Mouse (Mus musculus) hindbrain, postnatal 0 days (tissue): ENCODE results near the gene Tnk2. TPM values are rescaled to one million over a fixed set of nuclear protein-coding genes. Genes with fewer than 3 reads are reported as not detected.

ENCODE experiments used
- ATAC-seq: fragments of 200-750 bp; cut with Nextera tagmentation; 2 replicates; pipeline ENCODE4 v1.8.0; 2017; ENCODE audit warnings: mild to moderate bottlenecking, moderate TSS enrichment, moderate library complexity
- DNase-seq: peaks from one replicate; pipeline ENCODE4 v3.0.0-alpha.2; 2015; ENCODE audit warnings: low spot score
- H3K27ac ChIP-seq: fragments of 300-500 bp; sonication (generic); 2 replicates; pipeline ENCODE4 v1.5.1; 2014; ENCODE audit warnings: mild to moderate bottlenecking
- H3K27me3 ChIP-seq: fragments of 300-500 bp; sonication (generic); 2 replicates; pipeline ENCODE4 v1.6.1; 2014; ENCODE audit warnings: low read length, mixed read lengths; ENCODE audit not compliant: insufficient read depth
- H3K36me3 ChIP-seq: fragments of 300-500 bp; sonication (generic); 2 replicates; pipeline ENCODE4 v1.6.1; 2014; ENCODE audit warnings: low read length, mixed read lengths; ENCODE audit not compliant: insufficient read depth
- H3K4me1 ChIP-seq: fragments of 300-500 bp; sonication (generic); 2 replicates; pipeline ENCODE4 v1.6.1; 2014; ENCODE audit warnings: antibody characterized with exemption, low read length, mixed read lengths; ENCODE audit not compliant: insufficient read depth
- H3K4me2 ChIP-seq: fragments of 300-500 bp; sonication (generic); 2 replicates; pipeline ENCODE4 v1.6.1; 2014; ENCODE audit warnings: low read depth, mild to moderate bottlenecking, low read length, moderate library complexity, mixed read lengths
- H3K4me3 ChIP-seq: fragments of 300-500 bp; sonication (generic); 2 replicates; pipeline ENCODE4 v1.5.1; 2014; ENCODE audit warnings: low read length
- H3K9ac ChIP-seq: fragments of 300-500 bp; sonication (generic); replicated peaks from 2 replicates; pipeline ENCODE4 v1.6.1; 2014; ENCODE audit warnings: mild to moderate bottlenecking, low read length, moderate library complexity, mixed read lengths
- H3K9me3 ChIP-seq: fragments of 300-500 bp; sonication (generic); 2 replicates; pipeline ENCODE4 v1.6.1; 2016; ENCODE audit warnings: low read length, mixed read lengths
- CTCF ChIP-seq: IDR thresholded peaks from 2 replicates; pipeline ENCODE4 v1.5.1; 2016; ENCODE audit warnings: antibody characterized with exemption, control low read depth, low read depth
- WGBS: fragments of 180-500 bp; shearing (Covaris S2); extraction: QIAGEN DNeasy Blood & Tissue Kit; methylation state at CpG from one replicate; pipeline ENCODE4 v1.1.7; 2014; 5-methylcytosine and 5-hydroxymethylcytosine counted together
- polyA plus RNA-seq: library from polyadenylated mRNA; unstranded; fragments of >200 nt; fragmentation: Nextera tagmentation; extraction: Ambion mirVana; gene quantifications from 2 replicates; pipeline ENCODE4 v1.2.1, GENCODE M21; 2015
- total RNA-seq: library from RNA; depleted of rRNA; stranded (reverse); fragments of >200 nt; gene quantifications from 2 replicates; pipeline ENCODE4 v1.2.3, GENCODE M21; 2014

Tnk2 gene
- total and polyA plus RNA-seq, 2 experiments from 2014 or later, result 18.6 to 90.5 TPM

- DNase-seq, result no peak
- no peaks in the 10 kb centered on the region for H3K9me3 ChIP-seq
- no peak overlapping the region for H3K4me2 ChIP-seq
- no peak overlapping the region for H3K9ac ChIP-seq
- peak; percentile 16; the same call in 1 of the 2 replicates for ATAC-seq
- no peaks in the 10 kb centered on the region for H3K27me3 ChIP-seq
- no peak for TF ChIP-seq CTCF
- H3K27ac ChIP-seq, result no peak overlapping the region
- 0 out of 2 replicates have a peak, but pooled peaks cover 2% of the 10 kb centered on the region for H3K4me1 ChIP-seq
- H3K36me3 ChIP-seq, result peaks cover 32% of the 10 kb centered on the region; the same call in 1 of the 2 replicates
- 72% methylated on average over 4 of the region's 4 CpGs for WGBS
- H3K4me3 ChIP-seq, result no peak overlapping the region
These were observed 39.2 kb downstream of the Tnk2 start for GRCm38 (mm10) chr16:32682841-32683240.

GRCm38 (mm10) chr16:32683343-32683742, 39.7 kb downstream of the Tnk2 start:
- H3K4me2 ChIP-seq, result no peak overlapping the region
- no peaks in the 10 kb centered on the region for H3K27me3 ChIP-seq
- H3K9me3 ChIP-seq, result no peaks in the 10 kb centered on the region
- H3K4me1 ChIP-seq, result 0 out of 2 replicates have a peak, but pooled peaks cover 2% of the 10 kb centered on the region
- 45% methylated on average over 5 of the region's 5 CpGs for WGBS
- no peak overlapping the region for H3K27ac ChIP-seq
- peak; percentile 66; the same call in 1 of the 2 replicates for ATAC-seq
- H3K36me3 ChIP-seq, result peaks cover 28% of the 10 kb centered on the region; the same call in 1 of the 2 replicates
- no peak overlapping the region for H3K9ac ChIP-seq
- no peak overlapping the region for H3K4me3 ChIP-seq
- peak; percentile 85 for TF ChIP-seq CTCF
- peak; percentile 79 for DNase-seq

- DNase-seq (no peak), ATAC-seq (no peak)
- H3K4me1 ChIP-seq, result 0 out of 2 replicates have a peak, but pooled peaks cover 2% of the 10 kb centered on the region
- no peak for TF ChIP-seq CTCF
- H3K27ac ChIP-seq, result no peak overlapping the region
- peaks cover 17% of the 10 kb centered on the region; the same call in 1 of the 2 replicates for H3K36me3 ChIP-seq
- no peaks in the 10 kb centered on the region for H3K27me3 ChIP-seq
- no peaks in the 10 kb centered on the region for H3K9me3 ChIP-seq
- no peak overlapping the region for H3K9ac ChIP-seq
- no peak overlapping the region for H3K4me3 ChIP-seq
- WGBS, result 78% methylated on average over 10 of the region's 10 CpGs
- H3K4me2 ChIP-seq, result no peak overlapping the region
These were observed 41.7 kb downstream of the Tnk2 start for GRCm38 (mm10) chr16:32685405-32685804.

- H3K4me1 ChIP-seq, result 0 out of 2 replicates have a peak, but pooled peaks cover 2% of the 10 kb centered on the region
- no peaks in the 10 kb centered on the region for H3K9me3 ChIP-seq
- H3K27me3 ChIP-seq, result no peaks in the 10 kb centered on the region
- peaks cover 12% of the 10 kb centered on the region; the same call in 1 of the 2 replicates for H3K36me3 ChIP-seq
- no peak overlapping the region for H3K27ac ChIP-seq
- ATAC-seq (no peak), DNase-seq (no peak)
- H3K4me2 ChIP-seq, result no peak overlapping the region
- TF ChIP-seq CTCF, result no peak
- H3K4me3 ChIP-seq, result no peak overlapping the region
- no peak overlapping the region for H3K9ac ChIP-seq
- WGBS, result 72% methylated on average over 5 of the region's 5 CpGs
These were observed 42.3 kb downstream of the Tnk2 start for GRCm38 (mm10) chr16:32685998-32686397.

- Histone ChIP-seq H3K9ac (no peak overlapping the region), H3K36me3 (peaks cover 8% of the 10 kb centered on the region; the same call in 1 of the 2 replicates), H3K4me3 (no peak overlapping the region), H3K4me1 (0 out of 2 replicates have a peak, but pooled peaks cover 2% of the 10 kb centered on the region), H3K9me3 (no peaks in the 10 kb centered on the region), H3K27ac (no peak overlapping the region), H3K27me3 (no peaks in the 10 kb centered on the region), H3K4me2 (no peak overlapping the region)
- WGBS, result 75% methylated on average over 5 of the region's 5 CpGs
- TF ChIP-seq CTCF, result peak; percentile 25; the same call in 1 of the 2 replicates
- DNase-seq, result no peak
- ATAC-seq, result no peak
These were observed 43.5 kb downstream of the Tnk2 start for GRCm38 (mm10) chr16:32687221-32687620.

GRCm38 (mm10) chr16:32688770-32689169, 45.1 kb downstream of the Tnk2 start:
- Histone ChIP-seq H3K9me3 (no peaks in the 10 kb centered on the region), H3K4me1 (no peaks in the 10 kb centered on the region), H3K27me3 (no peaks in the 10 kb centered on the region), H3K4me3 (no peak overlapping the region), H3K4me2 (no peak overlapping the region), H3K27ac (no peak overlapping the region), H3K9ac (no peak overlapping the region), H3K36me3 (no peaks in the 10 kb centered on the region)
- WGBS, result 45% methylated on average over 4 of the region's 4 CpGs
- no peak for TF ChIP-seq CTCF
- DNase-seq (no peak), ATAC-seq (no peak)

GRCm38 (mm10) chr16:32689501-32689900, 45.8 kb downstream of the Tnk2 start:
- ATAC-seq, result peak; percentile 32; the same call in 1 of the 2 replicates
- 5% methylated on average over 9 of the region's 9 CpGs for WGBS

More at GRCm38 (mm10) chr16:32689501-32689900, 45.8 kb downstream of the Tnk2 start:
- Histone ChIP-seq H3K9ac (no peak overlapping the region), H3K4me3 (no peak overlapping the region), H3K36me3 (no peaks in the 10 kb centered on the region), H3K4me1 (no peaks in the 10 kb centered on the region), H3K4me2 (no peak overlapping the region), H3K9me3 (no peaks in the 10 kb centered on the region), H3K27me3 (no peaks in the 10 kb centered on the region), H3K27ac (no peak overlapping the region)
- peak; percentile 93 for TF ChIP-seq CTCF
- peak; percentile 85 for DNase-seq
